Mouse (Mus musculus) CH12.LX (cell line): ENCODE data around the gene Rbpms2. TPM values are rescaled to one million over a fixed set of nuclear protein-coding genes. Genes with fewer than 3 reads are reported as not detected.

Source experiments
- DNase-seq: peaks from one replicate; pipeline ENCODE4 v3.0.0-alpha.2; 2013; ENCODE audit errors: extremely low read depth
- H3K27ac ChIP-seq: 2 replicates; pipeline ENCODE4 v1.5.1; 2012; ENCODE audit warnings: low read depth, mild to moderate bottlenecking, control low read depth, moderate library complexity; ENCODE audit not compliant: insufficient read depth
- H3K27me3 ChIP-seq: replicated peaks from 2 replicates; pipeline ENCODE3; 2012; ENCODE audit warnings: inconsistent platforms
- H3K36me3 ChIP-seq, 2 experiments: replicated peaks in 1 of 2; 2 replicates each; pipeline versions ENCODE3 to v1.6.1; 2012; ENCODE audit warnings: inconsistent platforms in 1 of 2, low read length in 1 of 2, mild to moderate bottlenecking in 1 of 2, mixed read lengths in 1 of 2, moderate library complexity in 1 of 2; ENCODE audit not compliant: control insufficient read depth in 1 of 2, insufficient read depth in 1 of 2
- H3K4me1 ChIP-seq, 2 experiments: 2 replicates each; pipeline ENCODE4 v1.6.1; 2012; ENCODE audit warnings: inconsistent platforms in 1 of 2, moderate library complexity in 1 of 2; ENCODE audit not compliant: insufficient read depth in 2 of 2, control insufficient read depth in 1 of 2
- H3K4me2 ChIP-seq: 2 replicates; pipeline ENCODE4 v1.6.1; 2012; ENCODE audit warnings: low read depth, mild to moderate bottlenecking, control low read depth; ENCODE audit not compliant: poor library complexity, insufficient read depth, severe bottlenecking
- H3K4me3 ChIP-seq, 3 experiments: fragments of 150-350 bp in 1 of 3; sonication (generic) in 1 of 3; replicated peaks in 1 of 3; 2 replicates each; pipeline versions ENCODE3 to v1.5.1; 2011 to 2012; ENCODE audit warnings: low read depth in 2 of 3, low read length in 2 of 3, mild to moderate bottlenecking in 2 of 3, moderate library complexity in 2 of 3, control low read depth in 1 of 3, improper control_type of control experiment in 1 of 3, inconsistent platforms in 1 of 3, mixed read lengths in 1 of 3; ENCODE audit not compliant: poor library complexity in 1 of 3
- H3K79me2 ChIP-seq: replicated peaks from 2 replicates; pipeline ENCODE4 v1.6.1; 2012; ENCODE audit warnings: mild to moderate bottlenecking, moderate library complexity; ENCODE audit not compliant: control insufficient read depth, poor library complexity, insufficient read depth, severe bottlenecking; ENCODE audit errors: extremely low read depth
- H3K9ac ChIP-seq: 2 replicates; pipeline ENCODE4 v1.6.1; 2012; ENCODE audit warnings: low read depth, mild to moderate bottlenecking, control low read depth, moderate library complexity; ENCODE audit not compliant: insufficient read depth
- H3K9me3 ChIP-seq: replicated peaks from 2 replicates; pipeline ENCODE3; 2012; ENCODE audit warnings: low read length, inconsistent platforms, mixed read lengths
- BHLHE40 ChIP-seq: IDR thresholded peaks from 2 replicates; pipeline ENCODE4 v1.6.1; 2011; ENCODE audit warnings: mild to moderate bottlenecking, low read depth, low read length, improper control_type of control experiment
- CHD1 ChIP-seq: IDR thresholded peaks from 2 replicates; pipeline ENCODE4 v1.6.1; 2012; ENCODE audit warnings: low read depth, low read length, improper control_type of control experiment, inconsistent platforms
- CHD2 ChIP-seq: IDR thresholded peaks from 2 replicates; pipeline ENCODE4 v1.6.1; 2011; ENCODE audit warnings: low read length, improper control_type of control experiment
- CTCF ChIP-seq, 2 experiments: IDR thresholded peaks in 1 of 2; conservative IDR thresholded peaks in 1 of 2; 2 replicates each; pipeline ENCODE4 v1.5.1; 2011 to 2012; ENCODE audit warnings: low read depth in 2 of 2, low read length in 2 of 2, improper control_type of control experiment in 1 of 2, inconsistent platforms in 1 of 2, mild to moderate bottlenecking in 1 of 2, moderate library complexity in 1 of 2
- E2F4 ChIP-seq: IDR thresholded peaks from 2 replicates; pipeline ENCODE4 v1.6.1; 2011; ENCODE audit warnings: low read depth, low read length, improper control_type of control experiment; ENCODE audit not compliant: insufficient replicate concordance
- ELF1 ChIP-seq: IDR thresholded peaks from 2 replicates; pipeline ENCODE4 v1.6.1; 2014; ENCODE audit warnings: low read depth, mild to moderate bottlenecking, inconsistent platforms, low read length, improper control_type of control experiment
- EP300 ChIP-seq: IDR thresholded peaks from 2 replicates; pipeline ENCODE4 v1.6.1; 2011; ENCODE audit warnings: low read length, improper control_type of control experiment
- ETS1 ChIP-seq: conservative IDR thresholded peaks from 2 replicates; pipeline ENCODE4 v1.6.1; 2012; ENCODE audit warnings: low read depth, mild to moderate bottlenecking, inconsistent platforms, low read length, improper control_type of control experiment, moderate library complexity
- GABPA ChIP-seq: IDR thresholded peaks from 2 replicates; pipeline ENCODE4 v1.6.1; 2012; ENCODE audit warnings: low read depth, low read length, improper control_type of control experiment, inconsistent platforms; ENCODE audit not compliant: insufficient replicate concordance
- HCFC1 ChIP-seq: IDR thresholded peaks from 2 replicates; pipeline ENCODE4 v1.6.1; 2012; ENCODE audit warnings: low read depth, mild to moderate bottlenecking, inconsistent platforms, low read length, improper control_type of control experiment
- JUN ChIP-seq: IDR thresholded peaks from 2 replicates; pipeline ENCODE4 v1.6.1; 2011; ENCODE audit warnings: low read depth, mild to moderate bottlenecking, low read length, improper control_type of control experiment, moderate library complexity; ENCODE audit not compliant: insufficient read depth
- JUND ChIP-seq: conservative IDR thresholded peaks from 2 replicates; pipeline ENCODE4 v1.6.1; 2011; ENCODE audit warnings: low read depth, low read length, improper control_type of control experiment
- KAT2A ChIP-seq: IDR thresholded peaks from 2 replicates; pipeline ENCODE4 v1.6.1; 2012; ENCODE audit warnings: low read length, improper control_type of control experiment, inconsistent platforms; ENCODE audit not compliant: insufficient replicate concordance
- MAFK ChIP-seq: IDR thresholded peaks from 2 replicates; pipeline ENCODE4 v1.6.1; 2011; ENCODE audit warnings: low read length, improper control_type of control experiment; ENCODE audit not compliant: insufficient replicate concordance
- MAX ChIP-seq: IDR thresholded peaks from 2 replicates; pipeline ENCODE4 v1.6.1; 2011; ENCODE audit warnings: low read length, improper control_type of control experiment
- MAZ ChIP-seq: IDR thresholded peaks from 2 replicates; pipeline ENCODE4 v1.6.1; 2012; ENCODE audit warnings: low read depth, mild to moderate bottlenecking, inconsistent platforms, low read length, improper control_type of control experiment, moderate library complexity
- MEF2A ChIP-seq: IDR thresholded peaks from 2 replicates; pipeline ENCODE4 v1.6.1; 2014; ENCODE audit warnings: low read depth, mild to moderate bottlenecking, inconsistent platforms, low read length, improper control_type of control experiment, borderline replicate concordance
- MXI1 ChIP-seq: IDR thresholded peaks from 2 replicates; pipeline ENCODE4 v1.6.1; 2011; ENCODE audit warnings: mild to moderate bottlenecking, low read depth, low read length, improper control_type of control experiment
- MYC ChIP-seq: IDR thresholded peaks from 2 replicates; pipeline ENCODE4 v1.6.1; 2011; ENCODE audit warnings: low read depth, mild to moderate bottlenecking, improper control_type of control experiment, low read length
- NELFE ChIP-seq: IDR thresholded peaks from 2 replicates; pipeline ENCODE4 v1.6.1; 2011; ENCODE audit warnings: low read depth, low read length, improper control_type of control experiment
- PAX5 ChIP-seq: IDR thresholded peaks from 2 replicates; pipeline ENCODE4 v1.6.1; 2012; ENCODE audit warnings: low read length, inconsistent platforms, mixed read lengths
- POLR2A ChIP-seq: IDR thresholded peaks from 2 replicates; pipeline ENCODE4 v1.6.1; 2011; ENCODE audit warnings: low read depth, mild to moderate bottlenecking, improper control_type of control experiment, low read length
- POLR2AphosphoS2 ChIP-seq: IDR thresholded peaks from 2 replicates; pipeline ENCODE4 v1.6.1; 2011; ENCODE audit warnings: low read depth, low read length, improper control_type of control experiment
- RCOR1 ChIP-seq: conservative IDR thresholded peaks from 2 replicates; pipeline ENCODE4 v1.6.1; 2012; ENCODE audit warnings: low read depth, mild to moderate bottlenecking, inconsistent platforms, low read length, improper control_type of control experiment
- SIN3A ChIP-seq: IDR thresholded peaks from 2 replicates; pipeline ENCODE4 v1.6.1; 2012; ENCODE audit warnings: low read length, improper control_type of control experiment, inconsistent platforms
- TBP ChIP-seq: conservative IDR thresholded peaks from 2 replicates; pipeline ENCODE4 v1.6.1; 2011; ENCODE audit warnings: low read depth, low read length, improper control_type of control experiment
- TCF12 ChIP-seq: IDR thresholded peaks from 2 replicates; pipeline ENCODE4 v1.6.1; 2014; ENCODE audit warnings: low read depth, mild to moderate bottlenecking, inconsistent platforms, low read length, improper control_type of control experiment
- UBTF ChIP-seq: IDR thresholded peaks from 2 replicates; pipeline ENCODE4 v1.6.1; 2012; ENCODE audit warnings: low read depth, mild to moderate bottlenecking, inconsistent platforms, low read length, improper control_type of control experiment, moderate library complexity
- USF2 ChIP-seq: conservative IDR thresholded peaks from 2 replicates; pipeline ENCODE4 v1.6.1; 2011; ENCODE audit warnings: low read depth, low read length, improper control_type of control experiment
- ZC3H11A ChIP-seq: IDR thresholded peaks from 2 replicates; pipeline ENCODE4 v1.6.1; 2012; ENCODE audit warnings: low read depth, mild to moderate bottlenecking, inconsistent platforms, low read length, improper control_type of control experiment
- ZKSCAN1 ChIP-seq: IDR thresholded peaks from 2 replicates; pipeline ENCODE4 v1.6.1; 2012; ENCODE audit warnings: low read depth, inconsistent platforms, low read length, improper control_type of control experiment, borderline replicate concordance
- ZMIZ1 ChIP-seq: IDR thresholded peaks from 2 replicates; pipeline ENCODE4 v1.6.1; 2012; ENCODE audit warnings: low read depth, mild to moderate bottlenecking, inconsistent platforms, low read length, improper control_type of control experiment
- dilution Hi-C: fragments of 300-500 bp; cut with MboI; formaldehyde crosslinking; loops from 2 replicates; pipeline ENCODE4 v1.14.3; 2020; ENCODE audit warnings: low sequenced_read_pairs; ENCODE audit not compliant: extremely low pct_unique_long_range_greater_than_20kb, extremely low pct_ligation_motif_present
- in situ Hi-C: fragments of 300-500 bp; cut with MboI; formaldehyde crosslinking; loops from 3 replicates; pipeline ENCODE4 v1.14.3; 2019; ENCODE audit warnings: low sequenced_read_pairs, low pct_ligation_motif_present, low pct_unique_long_range_greater_than_20kb, mixed read lengths
- polyA plus RNA-seq: library from polyadenylated mRNA; unstranded; fragments of >175 nt; gene quantifications from 2 replicates; pipeline ENCODE4 v1.2.1, GENCODE M21; 2012; ENCODE audit warnings: low read depth; ENCODE audit not compliant: insufficient read length
- total RNA-seq, 2 experiments: library from RNA; depleted of rRNA; stranded (reverse); fragments of 300-350 nt in 1 of 2; fragments of >200 nt in 1 of 2; gene quantifications; 2 replicates each; pipeline ENCODE4 v1.2.3; 2012 to 2014

Gene Rbpms2
- total and polyA plus RNA-seq, 3 experiments = 0.13 to 0.34 TPM; not detected in 1

DNA sequence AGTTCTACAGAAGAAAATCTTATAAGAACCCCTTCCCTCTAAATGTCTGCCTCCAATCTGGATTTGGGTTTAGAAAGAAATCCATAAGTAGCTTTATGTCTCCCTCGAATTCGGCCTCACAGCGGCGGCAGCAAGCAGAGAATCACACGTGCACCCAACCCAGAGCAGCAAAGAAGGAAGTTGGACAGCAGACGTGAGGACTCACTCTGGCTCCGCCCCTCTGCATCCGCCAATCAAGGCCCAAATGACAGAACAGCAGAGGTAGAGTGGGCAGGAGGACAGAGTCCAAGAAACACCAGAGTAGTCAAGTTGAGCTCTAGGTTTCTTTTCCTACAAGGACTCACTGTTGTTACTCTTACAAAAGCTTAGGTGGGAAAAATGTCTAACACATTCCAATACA is 46.4 kb upstream of the Rbpms2 start (continued):
- no peak for TF ChIP-seq RCOR1
- TF ChIP-seq ZKSCAN1 = no peak
- TF ChIP-seq MYC = peak; percentile 91

DNA sequence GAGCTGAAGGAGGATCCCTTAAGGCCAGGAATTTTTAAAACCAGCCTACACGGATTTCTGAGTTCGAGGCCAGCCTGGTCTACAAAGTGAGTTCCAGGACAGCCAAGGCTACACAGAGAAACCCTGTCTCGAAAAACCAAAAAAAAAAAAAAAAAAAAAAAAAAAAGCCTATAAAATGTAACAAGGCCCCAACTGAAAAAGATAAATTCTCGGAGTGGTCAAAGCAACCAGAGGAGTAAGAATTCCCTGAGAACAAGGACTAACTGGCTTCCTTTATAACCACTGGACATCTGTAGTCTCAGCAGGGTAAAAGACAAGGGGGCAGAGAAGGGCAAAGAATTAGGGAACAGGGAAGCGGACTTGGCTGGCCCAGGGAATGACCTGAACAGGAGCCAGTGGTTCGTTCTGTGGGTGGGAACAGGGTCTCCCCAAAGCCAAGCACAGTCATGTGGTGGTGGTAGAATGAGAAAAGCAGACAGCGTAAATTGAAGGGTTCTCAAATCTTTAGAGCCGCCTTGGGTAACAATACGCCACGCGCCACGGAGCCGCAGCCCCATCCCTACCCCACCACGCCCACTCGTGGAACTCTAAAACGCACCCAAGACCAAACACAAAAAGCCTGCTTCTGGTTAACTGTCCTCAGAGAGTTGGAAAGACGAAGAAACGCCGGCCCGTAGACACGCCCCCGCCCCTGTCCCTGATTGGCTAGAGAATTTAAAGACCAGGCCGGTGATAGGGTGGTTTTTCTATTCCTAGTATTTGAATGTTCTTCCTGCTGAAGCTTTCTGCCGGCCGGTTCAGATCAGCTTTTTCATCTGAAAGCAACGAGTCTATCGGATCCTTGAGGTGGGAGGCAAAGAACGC is 42.8 kb upstream of the Rbpms2 start, which contains the start of gene Pif1:
TSS of gene Pif1 (plus strand) at position 755 of the 864 bp plus-strand sequence.
- Histone ChIP-seq H3K4me2 (peak within 1 kb of the TSS; percentile 83), H3K27me3 (no peaks in the 10 kb centered on the region), H3K4me3 (peak within 1 kb of the TSS; percentile 76 to 98 (median 77)), H3K9me3 (no peaks in the 10 kb centered on the region), H3K4me1 (peaks cover 8 to 34% of the 10 kb centered on the region in 2 experiments; a peak in 3 of 4 replicates), H3K36me3 (peaks cover 12 to 28% of the 10 kb centered on the region in 2 experiments), H3K79me2 (peaks cover 5% of the 10 kb centered on the region; the same call in 1 of the 2 replicates)
- dilution Hi-C loops (no loop called here), in situ Hi-C loops (loop anchor here (10.0 kb wide), 1 partner anchor 142 kb away; no protein-coding TSS in a partner anchor)
- DNase-seq = peak; percentile 89
- TF ChIP-seq POLR2AphosphoS2 = no peak
- TF ChIP-seq TCF12 = peak; percentile 35; the same call in 1 of the 2 replicates
- no peak for TF ChIP-seq ZKSCAN1
- no peak for TF ChIP-seq ETS1
- TF ChIP-seq EP300 = no peak
- TF ChIP-seq MYC = 0 out of 2 replicates have a peak, but pooled peaks have one; percentile 43
- no peak for TF ChIP-seq MAFK
- TF ChIP-seq JUND = no peak
- TF ChIP-seq NELFE = peak; percentile 56
- TF ChIP-seq HCFC1 = no peak
- TF ChIP-seq MAZ = no peak
- TF ChIP-seq POLR2A = peak; percentile 81
- TF ChIP-seq MEF2A = no peak
- TF ChIP-seq USF2 = no peak
- TF ChIP-seq ELF1 = no peak
- no peak for TF ChIP-seq CHD2
- no peak for TF ChIP-seq GABPA
- TF ChIP-seq E2F4 = no peak
- no peak for TF ChIP-seq CHD1
- 0 out of 2 replicates have a peak, but pooled peaks have one; percentile 13 for TF ChIP-seq KAT2A
- no peak for TF ChIP-seq UBTF
- TF ChIP-seq CTCF (conservative IDR thresholded peaks at IDR 0.05 in 1 of 2, IDR thresholded peaks at IDR 0.05 in 1 of 2; ENCODE audit: low read depth in 2 of 2, low read length in 2 of 2) = no peak
- peak; percentile 86 for TF ChIP-seq TBP
- TF ChIP-seq PAX5 = no peak
- peak; percentile 54 for TF ChIP-seq ZMIZ1
- TF ChIP-seq SIN3A = peak; percentile 93
- 0 out of 2 replicates have a peak, but pooled peaks have one; percentile 12 for TF ChIP-seq BHLHE40
- TF ChIP-seq MXI1 = peak; percentile 62; the same call in 1 of the 2 replicates
- TF ChIP-seq ZC3H11A = no peak
- peak; percentile 69; the same call in 1 of the 2 replicates for TF ChIP-seq MAX
- no peak for TF ChIP-seq JUN
- TF ChIP-seq, all 38 proteins: peak for 11
- H3K27ac ChIP-seq = no peak within 1 kb of the TSS
- H3K9ac ChIP-seq = peak within 1 kb of the TSS; percentile 43; the same call in 1 of the 2 replicates
